Mouse (Mus musculus) CH12.LX (cell line): Measurements from ENCODE around the gene Lrp4. TPM values are rescaled to one million over a fixed set of nuclear protein-coding genes. Genes with fewer than 3 reads are reported as not detected.

Experiments used
- DNase-seq: peaks from one replicate; pipeline ENCODE4 v3.0.0-alpha.2; 2013; ENCODE audit errors: extremely low read depth
- H3K27ac ChIP-seq: 2 replicates; pipeline ENCODE4 v1.5.1; 2012; ENCODE audit warnings: low read depth, mild to moderate bottlenecking, control low read depth, moderate library complexity; ENCODE audit not compliant: insufficient read depth
- H3K27me3 ChIP-seq: replicated peaks from 2 replicates; pipeline ENCODE3; 2012; ENCODE audit warnings: inconsistent platforms
- H3K36me3 ChIP-seq, 2 experiments: replicated peaks in 1 of 2; 2 replicates each; pipeline versions ENCODE3 to v1.6.1; 2012; ENCODE audit warnings: inconsistent platforms in 1 of 2, low read length in 1 of 2, mild to moderate bottlenecking in 1 of 2, mixed read lengths in 1 of 2, moderate library complexity in 1 of 2; ENCODE audit not compliant: control insufficient read depth in 1 of 2, insufficient read depth in 1 of 2
- H3K4me1 ChIP-seq, 2 experiments: 2 replicates each; pipeline ENCODE4 v1.6.1; 2012; ENCODE audit warnings: inconsistent platforms in 1 of 2, moderate library complexity in 1 of 2; ENCODE audit not compliant: insufficient read depth in 2 of 2, control insufficient read depth in 1 of 2
- H3K4me2 ChIP-seq: 2 replicates; pipeline ENCODE4 v1.6.1; 2012; ENCODE audit warnings: low read depth, mild to moderate bottlenecking, control low read depth; ENCODE audit not compliant: poor library complexity, insufficient read depth, severe bottlenecking
- H3K4me3 ChIP-seq, 3 experiments: fragments of 150-350 bp in 1 of 3; sonication (generic) in 1 of 3; replicated peaks in 1 of 3; 2 replicates each; pipeline versions ENCODE3 to v1.5.1; 2011 to 2012; ENCODE audit warnings: low read depth in 2 of 3, low read length in 2 of 3, mild to moderate bottlenecking in 2 of 3, moderate library complexity in 2 of 3, control low read depth in 1 of 3, improper control_type of control experiment in 1 of 3, inconsistent platforms in 1 of 3, mixed read lengths in 1 of 3; ENCODE audit not compliant: poor library complexity in 1 of 3
- H3K79me2 ChIP-seq: replicated peaks from 2 replicates; pipeline ENCODE4 v1.6.1; 2012; ENCODE audit warnings: mild to moderate bottlenecking, moderate library complexity; ENCODE audit not compliant: control insufficient read depth, poor library complexity, insufficient read depth, severe bottlenecking; ENCODE audit errors: extremely low read depth
- H3K9ac ChIP-seq: 2 replicates; pipeline ENCODE4 v1.6.1; 2012; ENCODE audit warnings: low read depth, mild to moderate bottlenecking, control low read depth, moderate library complexity; ENCODE audit not compliant: insufficient read depth
- H3K9me3 ChIP-seq: replicated peaks from 2 replicates; pipeline ENCODE3; 2012; ENCODE audit warnings: low read length, inconsistent platforms, mixed read lengths
- BHLHE40 ChIP-seq: IDR thresholded peaks from 2 replicates; pipeline ENCODE4 v1.6.1; 2011; ENCODE audit warnings: mild to moderate bottlenecking, low read depth, low read length, improper control_type of control experiment
- CHD1 ChIP-seq: IDR thresholded peaks from 2 replicates; pipeline ENCODE4 v1.6.1; 2012; ENCODE audit warnings: low read depth, low read length, improper control_type of control experiment, inconsistent platforms
- CHD2 ChIP-seq: IDR thresholded peaks from 2 replicates; pipeline ENCODE4 v1.6.1; 2011; ENCODE audit warnings: low read length, improper control_type of control experiment
- CTCF ChIP-seq, 2 experiments: IDR thresholded peaks in 1 of 2; conservative IDR thresholded peaks in 1 of 2; 2 replicates each; pipeline ENCODE4 v1.5.1; 2011 to 2012; ENCODE audit warnings: low read depth in 2 of 2, low read length in 2 of 2, improper control_type of control experiment in 1 of 2, inconsistent platforms in 1 of 2, mild to moderate bottlenecking in 1 of 2, moderate library complexity in 1 of 2
- E2F4 ChIP-seq: IDR thresholded peaks from 2 replicates; pipeline ENCODE4 v1.6.1; 2011; ENCODE audit warnings: low read depth, low read length, improper control_type of control experiment; ENCODE audit not compliant: insufficient replicate concordance
- ETS1 ChIP-seq: conservative IDR thresholded peaks from 2 replicates; pipeline ENCODE4 v1.6.1; 2012; ENCODE audit warnings: low read depth, mild to moderate bottlenecking, inconsistent platforms, low read length, improper control_type of control experiment, moderate library complexity
- IRF4 ChIP-seq: IDR thresholded peaks from 2 replicates; pipeline ENCODE4 v1.6.1; 2014; ENCODE audit warnings: low read depth, mild to moderate bottlenecking, inconsistent platforms, low read length, improper control_type of control experiment
- JUN ChIP-seq: IDR thresholded peaks from 2 replicates; pipeline ENCODE4 v1.6.1; 2011; ENCODE audit warnings: low read depth, mild to moderate bottlenecking, low read length, improper control_type of control experiment, moderate library complexity; ENCODE audit not compliant: insufficient read depth
- JUND ChIP-seq: conservative IDR thresholded peaks from 2 replicates; pipeline ENCODE4 v1.6.1; 2011; ENCODE audit warnings: low read depth, low read length, improper control_type of control experiment
- MAX ChIP-seq: IDR thresholded peaks from 2 replicates; pipeline ENCODE4 v1.6.1; 2011; ENCODE audit warnings: low read length, improper control_type of control experiment
- MEF2A ChIP-seq: IDR thresholded peaks from 2 replicates; pipeline ENCODE4 v1.6.1; 2014; ENCODE audit warnings: low read depth, mild to moderate bottlenecking, inconsistent platforms, low read length, improper control_type of control experiment, borderline replicate concordance
- MXI1 ChIP-seq: IDR thresholded peaks from 2 replicates; pipeline ENCODE4 v1.6.1; 2011; ENCODE audit warnings: mild to moderate bottlenecking, low read depth, low read length, improper control_type of control experiment
- NRF1 ChIP-seq: IDR thresholded peaks from 2 replicates; pipeline ENCODE4 v1.6.1; 2014; ENCODE audit warnings: low read depth, mild to moderate bottlenecking, inconsistent platforms, low read length, improper control_type of control experiment, moderate library complexity
- POLR2AphosphoS2 ChIP-seq: IDR thresholded peaks from 2 replicates; pipeline ENCODE4 v1.6.1; 2011; ENCODE audit warnings: low read depth, low read length, improper control_type of control experiment
- RCOR1 ChIP-seq: conservative IDR thresholded peaks from 2 replicates; pipeline ENCODE4 v1.6.1; 2012; ENCODE audit warnings: low read depth, mild to moderate bottlenecking, inconsistent platforms, low read length, improper control_type of control experiment
- TBP ChIP-seq: conservative IDR thresholded peaks from 2 replicates; pipeline ENCODE4 v1.6.1; 2011; ENCODE audit warnings: low read depth, low read length, improper control_type of control experiment
- TCF12 ChIP-seq: IDR thresholded peaks from 2 replicates; pipeline ENCODE4 v1.6.1; 2014; ENCODE audit warnings: low read depth, mild to moderate bottlenecking, inconsistent platforms, low read length, improper control_type of control experiment
- USF1 ChIP-seq: IDR thresholded peaks from 2 replicates; pipeline ENCODE4 v1.6.1; 2014; ENCODE audit warnings: low read depth, mild to moderate bottlenecking, inconsistent platforms, low read length, improper control_type of control experiment
- ZKSCAN1 ChIP-seq: IDR thresholded peaks from 2 replicates; pipeline ENCODE4 v1.6.1; 2012; ENCODE audit warnings: low read depth, inconsistent platforms, low read length, improper control_type of control experiment, borderline replicate concordance
- ZMIZ1 ChIP-seq: IDR thresholded peaks from 2 replicates; pipeline ENCODE4 v1.6.1; 2012; ENCODE audit warnings: low read depth, mild to moderate bottlenecking, inconsistent platforms, low read length, improper control_type of control experiment
- dilution Hi-C: fragments of 300-500 bp; cut with MboI; formaldehyde crosslinking; loops from 2 replicates; pipeline ENCODE4 v1.14.3; 2020; ENCODE audit warnings: low sequenced_read_pairs; ENCODE audit not compliant: extremely low pct_unique_long_range_greater_than_20kb, extremely low pct_ligation_motif_present
- in situ Hi-C: fragments of 300-500 bp; cut with MboI; formaldehyde crosslinking; loops from 3 replicates; pipeline ENCODE4 v1.14.3; 2019; ENCODE audit warnings: low sequenced_read_pairs, low pct_ligation_motif_present, low pct_unique_long_range_greater_than_20kb, mixed read lengths
- polyA plus RNA-seq: library from polyadenylated mRNA; unstranded; fragments of >175 nt; gene quantifications from 2 replicates; pipeline ENCODE4 v1.2.1, GENCODE M21; 2012; ENCODE audit warnings: low read depth; ENCODE audit not compliant: insufficient read length
- total RNA-seq, 2 experiments: library from RNA; depleted of rRNA; stranded (reverse); fragments of 300-350 nt in 1 of 2; fragments of >200 nt in 1 of 2; gene quantifications; 2 replicates each; pipeline ENCODE4 v1.2.3; 2012 to 2014

Lrp4 gene
- total and polyA plus RNA-seq, 3 experiments, result 0.91 to 5.9 (median 1.0) TPM

DNA sequence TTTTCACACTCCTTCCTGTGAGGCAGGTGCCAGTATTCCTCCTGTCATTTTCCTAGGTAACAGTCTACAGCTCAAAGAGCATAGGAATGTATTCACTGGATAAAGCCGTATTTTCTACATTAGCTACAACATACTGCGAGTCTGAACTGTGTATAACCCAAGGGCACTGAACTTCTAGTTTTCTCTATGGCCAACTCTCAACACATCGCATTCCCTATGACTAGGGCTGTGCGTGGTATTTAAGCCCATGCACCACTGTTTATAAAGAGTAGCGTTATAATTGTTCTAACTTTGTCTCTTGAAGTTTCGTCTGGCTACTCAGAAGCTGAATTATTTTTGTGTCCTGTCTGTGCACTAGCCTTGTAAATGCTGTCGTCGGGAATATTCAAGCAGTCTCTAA is 20.6 kb upstream of the Lrp4 start:
- TF ChIP-seq JUND, result no peak
- DNase-seq, result no peak
- Histone ChIP-seq H3K27me3 (no peaks in the 10 kb centered on the region), H3K79me2 (no peaks in the 10 kb centered on the region), H3K27ac (no peak overlapping the region), H3K9me3 (no peaks in the 10 kb centered on the region), H3K4me2 (no peak overlapping the region), H3K4me1 (no peaks in the 10 kb centered on the region), H3K9ac (no peak overlapping the region), H3K4me3 (no peak overlapping the region), H3K36me3 (peaks cover 0 to 3% of the 10 kb centered on the region in 2 experiments)
- dilution Hi-C loops (no loop called here), in situ Hi-C loops (no loop called here)

DNA sequence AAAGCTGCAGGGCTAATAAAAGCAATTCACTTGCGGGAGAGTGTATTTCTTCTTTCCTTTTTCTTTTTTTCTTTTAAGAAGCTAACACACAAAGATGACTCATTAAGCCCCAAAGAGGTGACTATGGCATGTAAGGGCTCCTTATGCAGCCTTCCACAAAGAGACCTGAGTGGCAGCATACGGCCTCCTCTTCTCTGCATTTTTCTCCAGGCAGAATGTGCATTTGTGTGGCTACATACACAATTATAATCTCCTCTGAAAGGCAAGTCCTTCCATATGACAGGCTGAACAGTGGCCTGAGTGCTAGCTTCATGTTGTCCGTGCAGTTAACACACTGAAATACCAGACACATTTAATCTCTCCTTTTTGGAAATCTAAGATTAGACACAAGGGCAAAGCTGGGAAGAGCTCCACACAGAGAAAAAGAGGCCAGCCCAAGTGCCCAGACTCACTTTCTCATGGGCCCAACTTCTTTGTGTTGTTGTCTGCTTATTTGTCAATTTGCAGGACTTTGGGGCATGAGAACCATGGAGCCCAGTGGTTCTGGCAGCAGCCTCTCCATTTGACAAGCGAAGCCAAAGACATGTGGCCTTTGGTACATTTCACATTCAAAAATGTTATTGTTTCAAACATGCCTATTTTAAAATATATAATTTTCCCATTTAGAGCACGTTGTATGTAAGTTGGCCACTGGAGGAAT is 20.0 kb upstream of the Lrp4 start:
- dilution Hi-C loops, result no loop called here
- Histone ChIP-seq H3K4me3 (no peak overlapping the region), H3K4me2 (no peak overlapping the region), H3K4me1 (no peaks in the 10 kb centered on the region), H3K27ac (no peak overlapping the region), H3K27me3 (no peaks in the 10 kb centered on the region), H3K9me3 (no peaks in the 10 kb centered on the region), H3K9ac (no peak overlapping the region), H3K79me2 (no peaks in the 10 kb centered on the region), H3K36me3 (peaks cover 0 to 3% of the 10 kb centered on the region in 2 experiments)
- in situ Hi-C loops, result no loop called here
- no peak for TF ChIP-seq TBP
- no peak for TF ChIP-seq BHLHE40
- no peak for TF ChIP-seq MEF2A
- no peak for TF ChIP-seq E2F4
- no peak for TF ChIP-seq IRF4
- no peak for TF ChIP-seq CTCF (conservative IDR thresholded peaks at IDR 0.05 in 1 of 2, IDR thresholded peaks at IDR 0.05 in 1 of 2; ENCODE audit: low read depth in 2 of 2, low read length in 2 of 2)
- no peak for DNase-seq

DNA sequence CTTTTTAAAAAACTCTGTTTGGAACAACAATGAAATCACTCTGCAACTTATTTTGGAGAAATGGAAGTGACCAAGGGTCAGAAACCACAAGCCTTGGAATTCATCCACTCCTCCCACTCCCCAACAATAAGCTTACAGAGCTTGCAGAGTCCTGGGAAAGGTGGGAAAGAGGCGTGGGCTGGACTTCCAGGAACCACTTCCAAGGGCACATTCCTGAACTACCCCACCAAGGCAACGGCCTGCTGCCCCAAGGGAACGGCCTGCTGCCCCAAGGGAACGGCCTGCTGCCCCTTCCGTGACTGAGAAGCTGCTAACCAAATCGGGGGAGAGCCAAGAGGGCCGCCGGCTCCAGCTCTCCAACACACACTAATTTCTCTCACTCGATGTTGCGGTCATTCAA is 18.0 kb upstream of the Lrp4 start:
- Histone ChIP-seq H3K27me3 (no peaks in the 10 kb centered on the region), H3K27ac (no peak overlapping the region), H3K9ac (no peak overlapping the region), H3K4me2 (no peak overlapping the region), H3K9me3 (no peaks in the 10 kb centered on the region), H3K79me2 (no peaks in the 10 kb centered on the region; the same call in 1 of the 2 replicates), H3K4me1 (peaks cover 0 to 11% of the 10 kb centered on the region in 2 experiments; a peak in 2 of 4 replicates), H3K4me3 (no peak overlapping the region), H3K36me3 (peaks cover 0 to 3% of the 10 kb centered on the region in 2 experiments)
- in situ Hi-C loops (no loop called here), dilution Hi-C loops (no loop called here)
- DNase-seq, result no peak
- no peak for TF ChIP-seq ZKSCAN1
- TF ChIP-seq USF1, result no peak
- no peak for TF ChIP-seq CHD2
- TF ChIP-seq MXI1, result no peak
- TF ChIP-seq POLR2AphosphoS2, result no peak
- TF ChIP-seq CHD1, result no peak
- TF ChIP-seq ZMIZ1, result no peak
- no peak for TF ChIP-seq MAX
- no peak for TF ChIP-seq NRF1
- TF ChIP-seq RCOR1, result no peak
- TF ChIP-seq BHLHE40, result no peak
- TF ChIP-seq JUN, result no peak
- no peak for TF ChIP-seq TCF12
- no peak for TF ChIP-seq ETS1
